Mouse (Mus musculus) bone marrow, adult 2 months (tissue): ENCODE measurements around the gene Gngt2.

ENCODE experiments used
- CTCF ChIP-seq: fragments of 200-500 bp; IDR thresholded peaks from 2 replicates; pipeline ENCODE4 v1.5.1; 2011; ENCODE audit warnings: low read length, control low read depth; ENCODE audit not compliant: control insufficient read depth, insufficient read depth
- POLR2A ChIP-seq: fragments of 200-500 bp; IDR thresholded peaks from 2 replicates; pipeline ENCODE4 v1.6.1; 2011; ENCODE audit warnings: low read depth, mild to moderate bottlenecking, control low read depth, low read length, borderline replicate concordance; ENCODE audit not compliant: control insufficient read depth

GRCm38 (mm10) chr11:95810828-95811227 is 26.2 kb upstream of the Gngt2 start:
- TF ChIP-seq POLR2A (no peak), CTCF (no peak)
